Mouse (Mus musculus): ENCODE measurements around the gene Cars2. TPM values are rescaled to one million over a fixed set of nuclear protein-coding genes. Genes with fewer than 3 reads are reported as not detected.

Cars2 gene
- polyA plus RNA-seq, 1 experiment: 84.8 TPM

GRCm38 (mm10) chr8:11547063-11547462, 3.5 kb downstream of the Cars2 start:
- H3K27ac ChIP-seq (ENCODE audit: control insufficient read depth, insufficient read depth, low read length): no peak overlapping the region
- H3K27me3 ChIP-seq (ENCODE audit: control insufficient read depth, insufficient read depth, low read length): no peaks in the 10 kb centered on the region
- peaks cover 6% of the 10 kb centered on the region; the same call in 1 of the 2 replicates for H3K4me1 ChIP-seq (replicated peaks; ENCODE audit: control insufficient read depth, insufficient read depth, low read length)
- no peak for DNase-seq
- 79% methylated on average over 6 of the region's 6 CpGs for WGBS
- H3K4me3 ChIP-seq (ENCODE audit: control insufficient read depth, insufficient read depth, low read length): no peak overlapping the region
- H3K36me3 ChIP-seq (ENCODE audit: control insufficient read depth, insufficient read depth, low read length): no peaks in the 10 kb centered on the region
- TF ChIP-seq POLR2A (IDR thresholded peaks at IDR 0.05; ENCODE audit: control insufficient read depth, extremely low read depth, insufficient read depth, low read length, poor library complexity) (no peak), CTCF (IDR thresholded peaks at IDR 0.05; ENCODE audit: borderline replicate concordance, control insufficient read depth, extremely low read depth, insufficient read depth, low read length, poor library complexity) (0 out of 2 replicates have a peak, but pooled peaks have one; percentile 58)

GRCm38 (mm10) chr8:11544386-11544785, 6.2 kb downstream of the Cars2 start:
- H3K4me3 ChIP-seq (ENCODE audit: control insufficient read depth, insufficient read depth, low read length): no peak overlapping the region
- TF ChIP-seq CTCF (IDR thresholded peaks at IDR 0.05; ENCODE audit: borderline replicate concordance, control insufficient read depth, extremely low read depth, insufficient read depth, low read length, poor library complexity) (peak; percentile 73; the same call in 1 of the 2 replicates), POLR2A (IDR thresholded peaks at IDR 0.05; ENCODE audit: control insufficient read depth, extremely low read depth, insufficient read depth, low read length, poor library complexity) (no peak)
- no peak overlapping the region for H3K27ac ChIP-seq (ENCODE audit: control insufficient read depth, insufficient read depth, low read length)
- H3K4me1 ChIP-seq (replicated peaks; ENCODE audit: control insufficient read depth, insufficient read depth, low read length): no peaks in the 10 kb centered on the region
- no peaks in the 10 kb centered on the region for H3K27me3 ChIP-seq (ENCODE audit: control insufficient read depth, insufficient read depth, low read length)
- peaks cover 2% of the 10 kb centered on the region; the same call in 1 of the 2 replicates for H3K36me3 ChIP-seq (ENCODE audit: control insufficient read depth, insufficient read depth, low read length)
- peak; percentile 84 for DNase-seq
- WGBS: 46% methylated on average over 3 of the region's 3 CpGs

GRCm38 (mm10) chr8:11542866-11543265, 7.7 kb downstream of the Cars2 start:
- Histone ChIP-seq H3K4me1 (replicated peaks; ENCODE audit: control insufficient read depth, insufficient read depth, low read length) (no peaks in the 10 kb centered on the region), H3K36me3 (ENCODE audit: control insufficient read depth, insufficient read depth, low read length) (peaks cover 4% of the 10 kb centered on the region; the same call in 1 of the 2 replicates), H3K4me3 (ENCODE audit: control insufficient read depth, insufficient read depth, low read length) (no peak overlapping the region), H3K27ac (ENCODE audit: control insufficient read depth, insufficient read depth, low read length) (no peak overlapping the region), H3K27me3 (ENCODE audit: control insufficient read depth, insufficient read depth, low read length) (no peaks in the 10 kb centered on the region)
- 94% methylated on average over 4 of the region's 4 CpGs for WGBS
- no peak for DNase-seq
- TF ChIP-seq CTCF (IDR thresholded peaks at IDR 0.05; ENCODE audit: borderline replicate concordance, control insufficient read depth, extremely low read depth, insufficient read depth, low read length, poor library complexity) (no peak), POLR2A (IDR thresholded peaks at IDR 0.05; ENCODE audit: control insufficient read depth, extremely low read depth, insufficient read depth, low read length, poor library complexity) (no peak)

- Histone ChIP-seq H3K4me3 (ENCODE audit: control insufficient read depth, insufficient read depth, low read length) (no peak overlapping the region), H3K36me3 (ENCODE audit: control insufficient read depth, insufficient read depth, low read length) (peaks cover 4% of the 10 kb centered on the region; the same call in 1 of the 2 replicates), H3K27me3 (ENCODE audit: control insufficient read depth, insufficient read depth, low read length) (no peaks in the 10 kb centered on the region), H3K27ac (ENCODE audit: control insufficient read depth, insufficient read depth, low read length) (no peak overlapping the region), H3K4me1 (replicated peaks; ENCODE audit: control insufficient read depth, insufficient read depth, low read length) (no peaks in the 10 kb centered on the region)
- no peak for DNase-seq
- TF ChIP-seq POLR2A (IDR thresholded peaks at IDR 0.05; ENCODE audit: control insufficient read depth, extremely low read depth, insufficient read depth, low read length, poor library complexity) (no peak), CTCF (IDR thresholded peaks at IDR 0.05; ENCODE audit: borderline replicate concordance, control insufficient read depth, extremely low read depth, insufficient read depth, low read length, poor library complexity) (no peak)
- 96% methylated on average over 12 of the region's 12 CpGs for WGBS
These were observed 8.6 kb downstream of the Cars2 start for GRCm38 (mm10) chr8:11542031-11542430.

- Histone ChIP-seq H3K27ac (ENCODE audit: control insufficient read depth, insufficient read depth, low read length) (no peak overlapping the region), H3K27me3 (ENCODE audit: control insufficient read depth, insufficient read depth, low read length) (no peaks in the 10 kb centered on the region), H3K4me1 (replicated peaks; ENCODE audit: control insufficient read depth, insufficient read depth, low read length) (no peaks in the 10 kb centered on the region), H3K4me3 (ENCODE audit: control insufficient read depth, insufficient read depth, low read length) (no peak overlapping the region), H3K36me3 (ENCODE audit: control insufficient read depth, insufficient read depth, low read length) (peaks cover 4% of the 10 kb centered on the region)
- no peak for DNase-seq
- no peak for TF ChIP-seq CTCF (IDR thresholded peaks at IDR 0.05; ENCODE audit: borderline replicate concordance, control insufficient read depth, extremely low read depth, insufficient read depth, low read length, poor library complexity)
- TF ChIP-seq POLR2A (IDR thresholded peaks at IDR 0.05; ENCODE audit: control insufficient read depth, extremely low read depth, insufficient read depth, low read length, poor library complexity): no peak
- 96% methylated on average over 8 of the region's 8 CpGs for WGBS
These were observed 10.4 kb downstream of the Cars2 start for GRCm38 (mm10) chr8:11540182-11540581.

GRCm38 (mm10) chr8:11539049-11539448, 11.5 kb downstream of the Cars2 start:
- WGBS: 96% methylated on average over 4 of the region's 4 CpGs
- Histone ChIP-seq H3K27ac (ENCODE audit: control insufficient read depth, insufficient read depth, low read length) (no peak overlapping the region), H3K36me3 (ENCODE audit: control insufficient read depth, insufficient read depth, low read length) (peaks cover 4% of the 10 kb centered on the region), H3K4me3 (ENCODE audit: control insufficient read depth, insufficient read depth, low read length) (no peak overlapping the region), H3K4me1 (replicated peaks; ENCODE audit: control insufficient read depth, insufficient read depth, low read length) (no peaks in the 10 kb centered on the region), H3K27me3 (ENCODE audit: control insufficient read depth, insufficient read depth, low read length) (no peaks in the 10 kb centered on the region)
- no peak for DNase-seq
- no peak for TF ChIP-seq POLR2A (IDR thresholded peaks at IDR 0.05; ENCODE audit: control insufficient read depth, extremely low read depth, insufficient read depth, low read length, poor library complexity)

GRCm38 (mm10) chr8:11534494-11534893, 16.1 kb downstream of the Cars2 start:
- TF ChIP-seq CTCF (IDR thresholded peaks at IDR 0.05; ENCODE audit: borderline replicate concordance, control insufficient read depth, extremely low read depth, insufficient read depth, low read length, poor library complexity) (no peak), POLR2A (IDR thresholded peaks at IDR 0.05; ENCODE audit: control insufficient read depth, extremely low read depth, insufficient read depth, low read length, poor library complexity) (no peak)
- DNase-seq: no peak
- 92% methylated on average over 9 of the region's 9 CpGs for WGBS
- no peaks in the 10 kb centered on the region for H3K27me3 ChIP-seq (ENCODE audit: control insufficient read depth, insufficient read depth, low read length)
- no peaks in the 10 kb centered on the region for H3K4me1 ChIP-seq (replicated peaks; ENCODE audit: control insufficient read depth, insufficient read depth, low read length)
- peaks cover 12% of the 10 kb centered on the region for H3K36me3 ChIP-seq (ENCODE audit: control insufficient read depth, insufficient read depth, low read length)
- no peak overlapping the region for H3K4me3 ChIP-seq (ENCODE audit: control insufficient read depth, insufficient read depth, low read length)
- no peak overlapping the region for H3K27ac ChIP-seq (ENCODE audit: control insufficient read depth, insufficient read depth, low read length)

Measured in thymus, adult 2 months (tissue).